Mouse (Mus musculus) macrophage (primary cell): ENCODE results near the gene Tmem263. TPM values are rescaled to one million over a fixed set of nuclear protein-coding genes. Genes with fewer than 3 reads are reported as not detected.

Experiments used
- H3K27ac ChIP-seq: fragments of 350-480 bp; formaldehyde crosslinking; 2 replicates; pipeline ENCODE4 v1.9.0; 2021
- H3K36me3 ChIP-seq: fragments of 350-480 bp; formaldehyde crosslinking; 2 replicates; pipeline ENCODE4 v1.9.0; 2021; ENCODE audit errors: inconsistent target
- H3K4me3 ChIP-seq: fragments of 350-480 bp; formaldehyde crosslinking; 2 replicates; pipeline ENCODE4 v1.9.0; 2021; ENCODE audit errors: inconsistent target
- H3K79me2 ChIP-seq: fragments of 350-480 bp; formaldehyde crosslinking; 2 replicates; pipeline ENCODE4 v1.9.0; 2021; ENCODE audit errors: inconsistent target
- WGBS: methylation state at CpG from one replicate; pipeline ENCODE4 v1.1.7; 2026; ENCODE audit warnings: inconsistent platforms; ENCODE audit not compliant: missing documents; 5-methylcytosine and 5-hydroxymethylcytosine counted together
- polyA plus RNA-seq: library from polyadenylated mRNA; stranded (reverse); fragments of 250-400 nt; gene quantifications from 3 replicates; pipeline ENCODE4 v1.2.4, GENCODE M21; 2018; ENCODE audit warnings: inconsistent platforms
- total RNA-seq, 78 experiments: library from RNA; depleted of rRNA; stranded (reverse); fragments of 250-400 nt; gene quantifications; 1 replicate in 9 of 78; 2 replicates in 24 of 78; 3 replicates in 43 of 78; 4 replicates in 2 of 78; pipeline ENCODE4 v1.2.4; 2018; ENCODE audit warnings: inconsistent platforms in 56 of 78

The Tmem263 gene
- 1 to 10 TPM in 11 of 26 experiments, under 1 TPM in 15; 0.22 to 6.2 (median 0.76) TPM for total RNA-seq (2018; cell fraction: chromatin; rRNA removed)
- 1 to 10 TPM; 2.3 to 7.4 (median 3.6) TPM for total RNA-seq (2018; cell fraction: cytosol; rRNA removed)
- total RNA-seq (2018; cell fraction: nucleus; rRNA removed): 1 to 10 TPM in 24 of 26 experiments, under 1 TPM in 2; 0.72 to 5.8 (median 2.1) TPM
- 2.7 to 4.4 TPM (median 4.3 TPM) in 3 replicates for polyA plus RNA-seq

DNA sequence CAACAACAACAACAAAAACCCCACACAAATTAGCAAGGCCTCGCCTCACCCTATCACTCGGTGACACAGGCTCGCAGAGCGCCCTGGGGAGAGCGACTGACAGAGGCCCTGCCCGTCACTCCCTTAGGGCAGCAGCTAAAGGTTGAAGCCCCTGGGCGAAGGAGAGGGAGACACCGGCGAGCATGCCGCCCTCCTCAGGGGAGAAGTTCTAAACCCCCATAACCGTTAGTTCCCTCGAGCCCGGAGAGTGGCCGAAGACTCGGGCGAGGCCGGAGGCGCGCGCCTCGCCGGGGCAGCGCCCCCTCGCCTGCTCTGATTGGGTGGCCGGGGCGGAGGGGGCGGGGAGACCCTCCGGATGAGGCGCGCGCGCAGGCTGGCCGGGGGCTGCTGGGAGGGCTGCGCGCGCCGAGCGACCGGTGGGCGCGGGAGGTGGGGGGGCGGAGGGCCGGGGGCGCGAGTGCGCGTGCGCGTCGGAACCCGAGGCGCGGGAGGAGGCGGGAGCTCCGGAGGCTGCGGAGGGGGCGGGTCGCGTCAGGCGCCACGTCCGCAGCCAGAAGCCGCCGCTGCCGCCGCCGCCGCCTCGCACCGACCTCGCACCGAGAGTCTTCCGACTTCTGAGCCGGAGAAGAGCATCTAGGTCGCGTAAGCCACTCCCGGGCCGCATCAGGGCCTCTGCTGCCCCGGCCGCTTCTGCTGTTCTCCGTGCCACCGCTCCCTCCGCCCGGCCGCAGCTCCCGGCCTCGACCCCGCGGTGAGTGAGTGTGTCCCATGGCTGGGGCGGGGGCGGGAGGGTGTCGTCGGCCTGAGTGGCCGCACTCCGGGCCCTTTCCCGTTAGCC lies at the start of gene Tmem263, which contains the start of gene Fhl4:
Gene Tmem263 (plus strand): TSS at position 381 of the 838 bp plus-strand sequence.
Gene Fhl4 (minus strand): TSS at position 249 of the 838 bp plus-strand sequence.
- no peaks in the 10 kb centered on the region for H3K79me2 ChIP-seq
- peak within 1 kb of the TSS; percentile 51 for H3K27ac ChIP-seq
- H3K36me3 ChIP-seq: no peaks in the 10 kb centered on the region
- H3K4me3 ChIP-seq: peak within 1 kb of the TSS; percentile 55
- WGBS: under 1% methylated on average over 51 of the region's 96 CpGs

DNA sequence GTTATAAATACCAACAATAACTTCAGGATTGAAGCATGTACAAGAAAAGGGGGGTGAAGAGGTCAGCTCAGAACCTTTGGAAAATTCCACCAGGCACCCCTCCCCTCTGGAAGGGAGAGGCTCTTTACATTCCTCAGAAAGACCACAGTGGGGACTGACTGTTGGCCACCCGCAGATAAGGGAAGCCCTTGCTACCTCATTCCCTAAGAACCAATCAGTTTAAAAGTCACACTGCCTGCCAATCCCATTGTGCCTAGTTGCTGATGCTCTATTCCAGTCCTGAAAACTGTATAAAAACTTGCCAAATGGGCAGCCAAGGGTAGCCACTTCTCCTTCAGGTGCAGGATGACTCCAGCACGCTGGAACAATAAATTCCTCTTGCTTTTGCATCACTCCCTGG lies 47.6 kb upstream of the Tmem263 start:
- Histone ChIP-seq H3K4me3 (no peak overlapping the region), H3K36me3 (no peaks in the 10 kb centered on the region), H3K27ac (no peak overlapping the region), H3K79me2 (no peaks in the 10 kb centered on the region)
- WGBS: 97% methylated on average over 2 of the region's 2 CpGs

DNA sequence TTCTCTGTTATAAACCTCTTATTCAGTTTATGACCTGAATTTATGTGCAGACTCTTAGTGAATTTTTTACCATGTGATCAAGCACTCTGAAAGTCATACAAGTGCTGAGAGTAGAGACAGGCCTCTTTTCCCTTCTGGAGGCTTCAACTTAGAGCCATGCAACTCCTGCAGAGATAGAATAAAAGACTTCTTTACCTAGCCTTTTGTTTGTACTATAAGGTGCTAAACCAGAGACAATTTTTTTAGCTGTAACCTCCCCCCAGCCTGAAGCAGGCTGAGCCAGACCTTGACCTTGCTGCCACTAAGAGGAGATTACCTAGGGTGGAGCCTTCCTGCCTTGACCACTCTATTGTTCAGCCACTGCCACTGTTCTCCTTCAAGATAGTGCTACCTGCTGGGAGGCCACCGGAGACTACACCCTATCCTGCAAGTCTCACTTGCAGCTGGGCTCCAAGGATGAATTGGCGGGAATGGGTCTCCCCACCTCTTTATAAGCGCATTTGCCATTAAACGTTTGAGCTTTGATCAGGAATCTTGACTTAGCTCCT lies 30.7 kb upstream of the Tmem263 start:
- Histone ChIP-seq H3K27ac (no peak overlapping the region), H3K36me3 (no peaks in the 10 kb centered on the region), H3K4me3 (no peak overlapping the region), H3K79me2 (no peaks in the 10 kb centered on the region)
- 79% methylated on average over 4 of the region's 4 CpGs for WGBS

GRCm38 (mm10) chr10:85101841-85102240 lies 586 bp upstream of the Tmem263 start:
- 19% methylated on average over 9 of the region's 10 CpGs for WGBS
- Histone ChIP-seq H3K27ac (peak overlapping the region; percentile 51), H3K4me3 (peak overlapping the region; percentile 55), H3K79me2 (no peaks in the 10 kb centered on the region), H3K36me3 (no peaks in the 10 kb centered on the region)

DNA sequence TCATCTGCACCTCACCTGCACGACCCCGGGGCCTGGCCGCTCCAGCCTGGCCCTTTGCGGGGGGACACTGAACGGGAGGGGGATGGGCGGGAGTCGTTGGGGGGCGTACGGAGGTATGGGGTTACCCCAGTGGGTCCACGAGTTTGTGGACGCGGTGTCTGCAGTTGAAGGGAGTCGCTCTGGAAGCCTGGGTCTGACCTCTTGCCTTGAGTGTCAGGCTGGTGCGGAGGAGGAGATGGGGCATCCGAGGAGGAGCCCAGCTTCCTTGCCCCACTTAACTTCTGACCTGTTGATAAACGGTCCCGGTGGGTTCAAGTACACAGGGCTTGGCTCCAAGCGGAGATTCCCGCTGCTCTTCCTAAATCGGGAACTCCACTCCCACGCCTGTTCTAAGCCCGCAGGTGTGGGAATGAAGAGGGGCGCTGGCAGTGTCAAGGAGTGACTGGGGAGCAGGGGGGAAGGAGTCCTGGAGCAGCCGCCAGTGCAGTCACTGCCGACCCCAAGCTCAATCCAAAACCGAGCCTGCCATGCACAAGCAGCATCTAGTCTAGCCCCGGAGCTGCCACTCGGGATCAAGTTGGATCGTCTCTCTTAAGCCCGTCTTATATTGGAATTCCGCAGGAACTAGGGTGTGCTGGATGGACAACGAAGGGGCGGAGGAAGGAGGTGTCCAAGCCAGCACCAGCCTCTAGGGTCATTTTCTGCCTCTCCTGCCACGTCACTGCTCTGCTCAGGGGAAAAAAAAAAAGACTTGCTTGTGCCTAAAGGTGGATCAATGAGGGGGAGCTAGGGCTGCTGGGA lies 858 bp downstream of the Tmem263 start:
- H3K36me3 ChIP-seq: no peaks in the 10 kb centered on the region
- peak overlapping the region; percentile 50 for H3K4me3 ChIP-seq
- no peak overlapping the region for H3K27ac ChIP-seq
- no peaks in the 10 kb centered on the region for H3K79me2 ChIP-seq
- WGBS: 7% methylated on average over 31 of the region's 34 CpGs

DNA sequence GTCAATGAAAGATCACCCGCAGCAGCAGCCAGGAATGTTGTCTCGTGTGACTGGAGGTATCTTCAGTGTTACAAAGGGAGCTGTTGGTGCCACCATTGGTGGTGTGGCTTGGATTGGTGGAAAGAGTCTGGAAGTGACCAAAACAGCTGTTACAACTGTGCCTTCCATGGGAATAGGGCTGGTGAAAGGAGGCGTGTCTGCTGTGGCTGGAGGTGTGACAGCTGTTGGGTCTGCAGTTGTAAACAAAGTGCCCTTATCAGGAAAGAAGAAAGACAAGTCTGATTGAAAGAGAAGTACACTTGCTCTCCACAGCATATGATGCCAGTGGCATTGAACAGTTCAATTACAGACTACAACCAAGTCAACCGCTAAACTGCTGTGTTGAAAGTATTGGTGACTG lies 12.0 kb downstream of the Tmem263 start:
- Histone ChIP-seq H3K36me3 (no peaks in the 10 kb centered on the region), H3K79me2 (no peaks in the 10 kb centered on the region), H3K27ac (no peak overlapping the region), H3K4me3 (no peak overlapping the region)
- 94% methylated on average over 4 of the region's 4 CpGs for WGBS

DNA sequence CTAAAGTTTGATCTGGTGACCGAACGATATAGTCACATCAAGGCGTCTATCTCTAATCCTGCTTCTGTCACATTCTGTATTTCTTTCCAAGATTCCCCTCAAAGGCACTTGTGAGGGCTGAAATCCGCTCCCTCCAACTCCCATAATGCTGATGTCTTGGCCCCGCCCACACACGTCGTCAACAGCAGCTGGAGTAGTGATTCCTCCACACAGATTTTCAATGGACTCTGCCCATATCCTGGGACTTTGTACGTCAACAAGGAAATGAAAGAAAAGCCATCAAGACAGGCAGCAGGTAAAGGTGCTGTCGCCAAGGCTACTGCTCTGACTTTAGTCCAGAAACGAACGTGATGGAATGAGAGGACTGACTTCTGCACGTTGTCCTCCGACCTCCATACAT lies 22.8 kb downstream of the Tmem263 start:
- no peaks in the 10 kb centered on the region for H3K79me2 ChIP-seq
- H3K36me3 ChIP-seq: no peaks in the 10 kb centered on the region
- no peak overlapping the region for H3K27ac ChIP-seq
- no peak overlapping the region for H3K4me3 ChIP-seq
- WGBS: 87% methylated on average over 13 of the region's 13 CpGs

DNA sequence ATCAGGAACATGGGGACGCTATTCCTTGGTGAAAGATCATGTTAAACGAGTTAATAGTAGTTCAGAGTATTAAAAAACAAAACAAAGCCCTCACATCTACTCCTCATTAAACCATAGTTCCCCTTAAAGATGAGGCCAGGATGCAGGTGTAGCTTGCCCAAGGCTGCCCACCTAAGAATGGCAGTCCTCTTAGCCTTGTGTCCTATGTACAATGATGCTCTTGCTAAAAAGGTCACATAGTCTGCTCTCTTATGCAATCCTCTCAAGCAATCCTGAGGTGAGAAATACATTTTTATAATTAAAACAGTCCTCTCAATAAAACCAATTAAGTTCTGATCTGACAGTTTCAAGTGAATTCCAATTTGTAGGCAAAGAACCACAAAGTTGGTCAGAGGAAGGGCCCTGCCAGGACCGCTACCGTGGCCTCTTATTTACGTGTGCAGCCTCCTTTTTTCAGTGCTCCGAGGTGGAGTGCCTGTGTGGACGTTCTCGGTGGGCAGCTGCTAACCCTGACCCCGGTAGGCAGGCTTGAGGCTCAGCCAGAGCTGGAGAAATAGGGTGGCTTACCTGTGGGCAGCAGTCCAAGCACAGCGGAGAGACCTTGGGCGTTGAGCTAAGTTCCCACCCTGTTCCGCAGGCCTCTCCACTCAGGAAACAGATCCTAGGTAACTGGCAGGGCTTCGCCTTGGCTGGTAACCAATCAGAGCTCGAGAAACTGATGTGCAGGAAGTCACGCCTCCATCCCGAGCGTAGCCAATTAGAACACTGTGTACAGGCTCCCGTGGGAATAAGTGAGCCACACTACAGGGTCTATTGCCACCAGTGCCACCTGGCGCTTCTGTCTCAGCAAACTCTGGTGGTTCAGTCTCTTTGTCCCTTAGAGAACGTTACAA lies 25.2 kb downstream of the Tmem263 start, which contains the start of gene Mterf2:
Gene Mterf2 (minus strand): TSS at position 633 of the 893 bp plus-strand sequence.
- Histone ChIP-seq H3K36me3 (no peaks in the 10 kb centered on the region), H3K4me3 (peak within 1 kb of the TSS; percentile 25), H3K27ac (no peak within 1 kb of the TSS), H3K79me2 (no peaks in the 10 kb centered on the region)
- 16% methylated on average over 20 of the region's 20 CpGs for WGBS

DNA sequence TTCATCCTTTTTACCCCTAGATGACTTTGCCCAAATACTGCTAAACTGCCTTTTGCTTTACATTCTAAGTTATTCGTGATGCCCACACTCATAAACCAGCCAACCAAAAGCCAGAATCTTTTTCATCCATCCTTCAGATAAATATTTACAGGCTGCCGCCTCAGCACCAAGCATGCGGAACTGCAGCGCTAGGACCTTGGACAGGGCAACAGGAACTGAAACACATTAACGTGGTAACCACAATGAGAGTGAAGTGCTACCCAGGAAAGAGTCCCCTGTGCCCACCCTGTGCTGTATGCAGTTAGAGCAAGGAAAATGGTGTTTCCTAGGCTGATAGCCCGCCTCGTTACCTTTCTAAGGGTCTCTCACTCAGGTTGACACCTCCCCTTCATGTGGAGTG lies 26.0 kb downstream of the Tmem263 start:
- 13% methylated on average over 7 of the region's 7 CpGs for WGBS
- Histone ChIP-seq H3K4me3 (no peak overlapping the region), H3K79me2 (no peaks in the 10 kb centered on the region), H3K27ac (no peak overlapping the region), H3K36me3 (no peaks in the 10 kb centered on the region)

GRCm38 (mm10) chr10:85136573-85136972 lies 34.1 kb downstream of the Tmem263 start:
- Histone ChIP-seq H3K27ac (no peak overlapping the region), H3K79me2 (no peaks in the 10 kb centered on the region), H3K36me3 (no peaks in the 10 kb centered on the region), H3K4me3 (no peak overlapping the region)
- 98% methylated on average over 6 of the region's 6 CpGs for WGBS

- H3K27ac ChIP-seq: no peak overlapping the region
- H3K36me3 ChIP-seq: no peaks in the 10 kb centered on the region
- no peaks in the 10 kb centered on the region for H3K79me2 ChIP-seq
- no peak overlapping the region for H3K4me3 ChIP-seq
- 94% methylated on average over 9 of the region's 9 CpGs for WGBS
Observed at GRCm38 (mm10) chr10:85141465-85141864, 39.0 kb downstream of the Tmem263 start.

- Histone ChIP-seq H3K4me3 (no peak overlapping the region), H3K36me3 (no peaks in the 10 kb centered on the region), H3K27ac (no peak overlapping the region), H3K79me2 (no peaks in the 10 kb centered on the region)
- WGBS: 97% methylated on average over 13 of the region's 14 CpGs
Observed at GRCm38 (mm10) chr10:85146282-85146681, 43.9 kb downstream of the Tmem263 start.

GRCm38 (mm10) chr10:85149226-85149625 lies 46.8 kb downstream of the Tmem263 start:
- no peak overlapping the region for H3K4me3 ChIP-seq
- 87% methylated on average over 5 of the region's 5 CpGs for WGBS
- no peak overlapping the region for H3K27ac ChIP-seq
- H3K79me2 ChIP-seq: no peaks in the 10 kb centered on the region
- no peaks in the 10 kb centered on the region for H3K36me3 ChIP-seq
